Mouse (Mus musculus) forebrain, embryonic 10.5 days (tissue): Measurements from ENCODE around the gene C130074G19Rik. TPM values are rescaled to one million over a fixed set of nuclear protein-coding genes. Genes with fewer than 3 reads are reported as not detected.
A peak's percentile ranks its signal among the peaks of the same experiment; 100 is the strongest.

Experiments used
- DNase-seq: peaks from one replicate; pipeline ENCODE4 v3.0.0-alpha.2; 2017; ENCODE audit warnings: low spot score; ENCODE audit errors: extremely low spot score
- H3K27ac ChIP-seq: fragments of 300-500 bp; sonication (generic); 2 replicates; pipeline ENCODE4 v1.5.1; 2016; ENCODE audit warnings: mild to moderate bottlenecking
- H3K27me3 ChIP-seq: fragments of 300-500 bp; sonication (generic); 2 replicates; pipeline ENCODE4 v1.6.1; 2016; ENCODE audit warnings: mild to moderate bottlenecking; ENCODE audit not compliant: poor library complexity, severe bottlenecking
- H3K36me3 ChIP-seq: fragments of 300-500 bp; sonication (generic); replicated peaks from 2 replicates; pipeline ENCODE4 v1.6.1; 2016; ENCODE audit warnings: mild to moderate bottlenecking, moderate library complexity
- H3K4me1 ChIP-seq: fragments of 300-500 bp; sonication (generic); 2 replicates; pipeline ENCODE4 v1.6.1; 2016
- H3K4me3 ChIP-seq: fragments of 300-500 bp; sonication (generic); 2 replicates; pipeline ENCODE4 v1.5.1; 2016; ENCODE audit warnings: mild to moderate bottlenecking, moderate library complexity
- H3K9me3 ChIP-seq: fragments of 300-500 bp; sonication (generic); 2 replicates; pipeline ENCODE4 v1.6.1; 2016; ENCODE audit warnings: mild to moderate bottlenecking, moderate library complexity
- WGBS: fragments of 180-500 bp; shearing (Covaris S2); methylation state at CpG from one replicate; pipeline ENCODE4 v1.1.7; 2016; 5-methylcytosine and 5-hydroxymethylcytosine counted together
- polyA plus RNA-seq: library from polyadenylated mRNA; unstranded; fragments of >200 nt; fragmentation: Nextera tagmentation; extraction: Ambion mirVana; gene quantifications from 2 replicates; pipeline ENCODE4 v1.2.1, GENCODE M21; 2016

Gene C130074G19Rik
- 0.56 and 0.58 TPM in 2 replicates for polyA plus RNA-seq

DNA sequence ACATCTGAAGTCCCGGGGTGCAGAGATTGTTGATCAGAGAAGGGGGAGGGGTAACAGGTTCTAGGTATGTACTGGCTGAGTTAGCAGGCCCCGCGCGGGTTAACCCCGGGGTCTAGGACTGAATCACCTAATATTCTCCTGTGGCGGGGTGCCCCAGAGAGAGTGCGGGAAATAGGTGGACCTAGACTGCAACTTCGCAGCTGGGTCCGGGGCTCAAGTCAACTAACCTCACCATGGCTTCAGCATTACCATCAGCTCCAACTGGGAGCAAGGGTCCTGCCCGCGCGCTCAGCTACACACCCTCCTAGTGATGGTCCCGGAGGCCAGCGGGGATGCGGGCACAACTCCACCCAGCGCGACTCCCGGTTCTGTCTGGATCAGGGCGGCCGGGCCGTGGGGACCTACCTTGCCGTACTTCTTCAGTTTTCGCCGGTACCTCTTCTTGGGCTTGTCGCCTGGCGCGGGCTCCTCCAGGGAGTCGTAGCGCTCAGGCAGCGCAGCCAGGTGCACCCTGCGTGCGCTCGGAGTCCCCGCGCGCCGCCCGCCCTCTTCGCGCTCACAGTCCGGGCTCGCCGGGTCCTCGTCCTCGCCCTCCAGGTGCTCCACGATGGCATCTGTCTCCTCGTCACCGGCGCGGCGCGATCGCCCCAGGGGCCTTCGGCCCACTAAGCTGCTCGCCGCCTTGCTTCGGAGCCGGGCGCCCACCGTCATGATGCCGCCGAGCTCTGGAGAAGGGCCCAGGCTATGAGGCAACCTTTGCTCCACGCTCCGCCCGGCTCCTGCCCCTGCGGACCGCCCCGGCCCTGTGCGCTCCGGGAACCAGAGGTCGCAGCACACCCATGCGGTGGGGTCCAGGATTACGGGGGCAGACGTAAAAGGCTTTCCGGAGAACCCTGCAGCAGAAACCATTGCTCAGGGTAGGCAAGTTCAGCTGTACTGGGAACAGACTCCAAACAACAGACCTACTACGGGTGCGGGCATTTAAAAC lies at the start of gene C130074G19Rik:
C130074G19Rik (minus strand) TSS at position 938 of the 988 bp plus-strand sequence.
- no peaks in the 10 kb centered on the region for H3K9me3 ChIP-seq
- WGBS: 3% methylated on average over 77 of the region's 77 CpGs
- peaks cover 21% of the 10 kb centered on the region for H3K4me1 ChIP-seq
- H3K27ac ChIP-seq: peak within 1 kb of the TSS; percentile 69
- peak; percentile 49 for DNase-seq
- peaks cover 70% of the 10 kb centered on the region for H3K27me3 ChIP-seq
- peak within 1 kb of the TSS; percentile 60 for H3K4me3 ChIP-seq
- no peaks in the 10 kb centered on the region for H3K36me3 ChIP-seq

DNA sequence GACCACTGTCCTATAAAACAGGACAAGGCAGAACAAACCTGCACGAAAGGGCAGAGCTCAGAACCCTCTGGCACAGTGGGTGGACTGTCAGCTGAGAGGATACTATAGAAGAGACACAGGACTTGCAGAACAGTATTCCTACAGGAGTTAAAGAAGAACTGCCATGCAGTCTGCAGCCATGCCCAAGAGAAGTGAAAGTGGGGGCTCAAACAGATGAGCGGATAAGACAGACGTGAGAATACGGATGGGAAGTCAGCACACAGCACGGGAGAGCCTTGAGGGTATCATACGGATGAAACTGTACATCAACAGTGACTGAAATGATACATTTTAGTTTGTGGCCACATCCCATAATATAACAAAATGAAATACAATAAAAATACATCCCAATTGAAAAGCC lies 48.1 kb upstream of the C130074G19Rik start:
- Histone ChIP-seq H3K36me3 (peaks cover 26% of the 10 kb centered on the region), H3K27me3 (no peaks in the 10 kb centered on the region), H3K27ac (no peak overlapping the region), H3K9me3 (no peaks in the 10 kb centered on the region), H3K4me3 (no peak overlapping the region), H3K4me1 (no peaks in the 10 kb centered on the region)
- WGBS: 92% methylated on average over 6 of the region's 6 CpGs
- no peak for DNase-seq

DNA sequence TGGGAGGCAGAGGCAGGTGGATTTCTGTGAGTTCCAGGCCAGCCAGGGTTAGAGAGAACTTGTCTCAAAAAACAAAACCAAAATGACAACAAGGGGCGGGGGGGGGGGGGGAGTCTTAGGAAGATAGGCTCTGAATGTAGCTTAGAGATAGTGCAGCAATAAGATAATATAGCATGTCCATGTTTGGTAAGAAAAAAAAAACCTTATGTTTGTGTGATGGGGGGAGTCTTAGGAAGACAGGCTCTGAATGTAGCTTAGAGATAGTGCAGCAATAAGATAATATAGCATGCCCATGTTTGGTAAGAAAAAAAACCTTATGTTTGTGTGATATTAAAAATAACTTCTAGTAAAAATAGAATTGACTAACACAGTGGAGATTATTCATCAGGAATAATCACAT lies 45.4 kb upstream of the C130074G19Rik start:
- 86% methylated on average over 1 of the region's 1 CpGs for WGBS

DNA sequence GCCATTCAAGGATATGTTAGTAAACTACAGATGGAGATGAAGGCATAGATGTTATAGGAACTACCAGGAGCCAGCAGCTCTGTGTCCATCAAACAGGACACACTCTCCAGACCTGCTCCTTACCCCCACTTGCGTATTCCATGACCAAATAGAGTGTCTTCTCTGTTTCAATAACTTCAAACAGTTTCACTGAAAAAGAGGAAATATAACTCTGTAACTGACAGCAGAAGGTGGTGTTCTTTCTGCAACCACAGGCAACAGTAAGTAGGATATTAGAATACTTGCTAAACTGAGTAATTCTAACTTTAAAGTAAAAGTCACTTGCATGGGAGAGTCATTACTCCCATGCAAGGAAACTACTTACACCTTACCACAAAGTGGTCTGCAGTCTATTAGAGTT lies 44.9 kb upstream of the C130074G19Rik start:
- no peak for DNase-seq
- Histone ChIP-seq H3K4me1 (no peaks in the 10 kb centered on the region), H3K36me3 (peaks cover 34% of the 10 kb centered on the region), H3K27ac (no peak overlapping the region), H3K4me3 (no peak overlapping the region), H3K9me3 (no peaks in the 10 kb centered on the region), H3K27me3 (no peaks in the 10 kb centered on the region)
- WGBS: 94% methylated on average over 1 of the region's 1 CpGs

More for the DNA sequence above, 45.4 kb upstream of the C130074G19Rik start:
- H3K9me3 ChIP-seq: no peaks in the 10 kb centered on the region
- H3K4me1 ChIP-seq: no peaks in the 10 kb centered on the region
- no peak overlapping the region for H3K27ac ChIP-seq
- H3K36me3 ChIP-seq: peaks cover 30% of the 10 kb centered on the region
- no peak overlapping the region for H3K4me3 ChIP-seq
- DNase-seq: no peak
- no peaks in the 10 kb centered on the region for H3K27me3 ChIP-seq

DNA sequence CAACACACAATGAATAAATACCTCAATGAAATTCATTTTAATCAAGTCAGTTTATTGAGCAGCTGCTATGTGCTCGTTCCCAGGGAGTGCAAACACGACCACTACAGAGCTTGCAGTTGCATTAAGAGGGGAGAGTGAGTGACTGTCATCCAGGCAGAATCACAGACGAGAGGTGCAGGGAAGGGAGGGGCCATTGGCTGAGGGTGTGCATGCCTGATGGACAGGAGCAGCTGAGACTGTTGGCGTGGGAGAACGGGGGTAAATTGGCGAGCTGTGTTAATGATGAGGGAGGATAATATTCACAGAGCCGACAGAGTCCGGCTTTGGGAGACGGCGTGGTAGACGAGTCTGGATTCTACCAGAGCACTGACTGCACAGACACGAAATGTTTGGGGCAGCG lies 39.8 kb upstream of the C130074G19Rik start:
- no peaks in the 10 kb centered on the region for H3K27me3 ChIP-seq
- DNase-seq: no peak
- no peaks in the 10 kb centered on the region for H3K4me1 ChIP-seq
- peaks cover 59% of the 10 kb centered on the region for H3K36me3 ChIP-seq
- WGBS: 90% methylated on average over 13 of the region's 13 CpGs
- H3K27ac ChIP-seq: no peak overlapping the region
- H3K4me3 ChIP-seq: no peak overlapping the region
- H3K9me3 ChIP-seq: no peaks in the 10 kb centered on the region

DNA sequence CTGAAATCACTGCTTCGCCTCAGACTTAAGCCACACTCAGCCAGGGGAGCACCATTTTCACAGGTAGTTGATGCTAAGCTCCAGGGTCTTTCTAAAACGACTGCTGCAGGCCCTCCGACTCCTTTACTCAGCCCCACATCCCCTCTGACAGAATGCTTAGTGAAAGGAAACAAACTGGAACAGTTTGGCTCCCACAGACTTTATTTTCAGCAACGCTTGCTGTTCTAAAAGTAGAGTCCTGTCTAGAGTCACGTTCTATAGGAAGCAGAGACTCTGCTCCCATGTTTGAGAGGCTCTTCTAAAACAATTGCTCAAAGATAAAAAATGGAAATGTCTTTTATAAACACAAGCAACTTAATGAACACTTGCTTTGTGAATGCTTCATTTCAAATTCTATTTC lies 37.0 kb upstream of the C130074G19Rik start:
- Histone ChIP-seq H3K9me3 (no peaks in the 10 kb centered on the region), H3K36me3 (peaks cover 66% of the 10 kb centered on the region), H3K4me1 (no peaks in the 10 kb centered on the region), H3K27me3 (no peaks in the 10 kb centered on the region), H3K27ac (no peak overlapping the region), H3K4me3 (no peak overlapping the region)
- WGBS: 89% methylated on average over 5 of the region's 5 CpGs
- DNase-seq: no peak

DNA sequence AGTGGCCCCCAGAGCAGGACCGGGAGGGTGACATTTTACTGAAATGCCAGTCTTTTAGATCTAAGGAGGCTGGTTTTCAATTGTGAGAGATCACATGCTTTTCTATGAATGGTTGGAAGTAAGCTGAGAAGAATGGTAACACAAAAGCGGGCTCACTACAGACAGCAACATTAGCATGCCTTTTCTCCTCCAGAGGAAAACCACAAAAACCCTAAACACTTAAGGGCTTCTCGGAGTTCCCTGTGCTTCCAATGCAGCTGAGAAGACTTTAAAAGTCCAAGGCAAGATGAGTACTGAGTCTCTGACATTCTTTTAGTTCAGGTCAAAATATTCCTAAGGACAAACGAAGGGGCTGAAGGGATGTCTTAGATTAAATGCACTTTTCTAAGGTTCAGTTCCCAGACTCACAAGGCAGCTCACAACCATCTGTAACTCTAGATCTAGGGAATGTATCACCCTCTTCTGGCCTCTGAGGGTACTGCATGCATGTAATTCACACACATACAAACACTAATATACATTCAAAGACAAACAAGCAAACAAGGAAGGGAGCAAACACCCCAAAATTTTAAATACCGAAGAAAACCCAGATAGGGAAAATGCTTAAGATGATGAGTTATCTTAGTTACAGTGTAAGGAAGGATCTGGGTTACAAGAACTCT lies 35.3 kb upstream of the C130074G19Rik start:
- Histone ChIP-seq H3K4me3 (no peak overlapping the region), H3K4me1 (no peaks in the 10 kb centered on the region), H3K27me3 (no peaks in the 10 kb centered on the region), H3K27ac (no peak overlapping the region), H3K9me3 (no peaks in the 10 kb centered on the region), H3K36me3 (peaks cover 60% of the 10 kb centered on the region)
- 83% methylated on average over 5 of the region's 5 CpGs for WGBS
- DNase-seq: no peak

DNA sequence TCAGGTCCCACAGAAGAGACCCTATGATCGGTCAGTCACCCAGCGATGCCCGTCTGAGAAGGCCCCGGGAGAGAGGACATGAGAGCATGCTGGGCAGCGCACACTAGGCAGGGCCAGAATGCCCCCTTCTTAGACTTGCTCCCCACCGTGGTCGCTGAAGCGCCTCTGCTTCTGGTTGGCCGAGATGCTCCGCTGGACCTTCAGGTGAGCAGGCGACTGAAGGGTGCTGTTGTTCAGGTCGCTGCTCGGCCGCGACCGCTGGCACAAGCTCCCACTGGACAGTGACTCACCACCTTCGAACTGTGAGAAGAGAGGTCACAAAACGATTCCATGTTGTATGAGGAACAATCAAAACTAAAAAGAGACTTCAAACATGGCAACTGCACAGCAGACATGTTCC lies 29.3 kb upstream of the C130074G19Rik start:
- Histone ChIP-seq H3K27ac (no peak overlapping the region), H3K36me3 (peaks cover 76% of the 10 kb centered on the region), H3K4me1 (no peaks in the 10 kb centered on the region), H3K27me3 (no peaks in the 10 kb centered on the region), H3K9me3 (no peaks in the 10 kb centered on the region), H3K4me3 (no peak overlapping the region)
- 94% methylated on average over 18 of the region's 18 CpGs for WGBS
- no peak for DNase-seq

DNA sequence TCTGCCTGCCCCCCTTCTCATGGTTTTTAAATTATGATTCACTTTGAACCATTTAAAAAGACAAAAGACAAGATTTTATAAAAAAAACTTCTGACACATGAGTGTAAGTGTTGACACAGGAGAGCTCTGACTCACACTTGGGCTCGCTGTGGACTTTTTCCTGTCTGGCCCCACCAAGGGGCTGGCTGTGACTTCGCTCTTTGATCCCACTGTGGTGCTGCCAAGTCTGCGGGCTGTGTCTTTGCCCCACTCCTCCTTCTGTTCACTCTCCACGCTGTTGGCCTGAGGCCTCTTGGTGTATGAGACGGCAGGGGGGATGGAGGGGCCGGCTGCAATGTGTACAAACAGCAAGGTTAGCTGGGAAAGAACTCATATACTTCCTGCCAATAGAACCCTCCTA lies 28.8 kb upstream of the C130074G19Rik start:
- no peak for DNase-seq
- Histone ChIP-seq H3K36me3 (peaks cover 73% of the 10 kb centered on the region), H3K4me1 (no peaks in the 10 kb centered on the region), H3K27me3 (no peaks in the 10 kb centered on the region), H3K9me3 (no peaks in the 10 kb centered on the region), H3K4me3 (no peak overlapping the region), H3K27ac (no peak overlapping the region)
- WGBS: 90% methylated on average over 6 of the region's 6 CpGs

DNA sequence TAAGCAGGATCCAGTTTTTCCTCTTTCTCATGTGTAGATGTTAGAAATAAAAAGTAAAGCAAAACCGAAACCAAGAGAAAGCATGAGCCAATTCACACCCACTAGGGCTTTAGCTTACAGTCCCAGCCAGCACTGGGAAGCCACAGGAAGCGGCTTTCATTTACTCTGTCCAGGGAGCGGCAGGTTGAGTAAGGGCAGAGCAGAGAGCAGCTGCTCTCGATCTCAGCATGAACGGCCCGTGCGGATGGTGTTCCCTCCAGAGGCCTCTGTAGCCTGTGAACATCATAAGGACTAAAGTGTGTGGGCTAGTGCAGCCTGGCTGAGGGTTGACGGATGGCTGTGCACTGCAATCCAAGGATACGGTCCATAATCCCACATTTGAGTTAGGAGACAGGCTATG lies 25.5 kb upstream of the C130074G19Rik start:
- Histone ChIP-seq H3K4me1 (peaks cover 7% of the 10 kb centered on the region; the same call in 1 of the 2 replicates), H3K4me3 (no peak overlapping the region), H3K36me3 (peaks cover 79% of the 10 kb centered on the region), H3K9me3 (no peaks in the 10 kb centered on the region), H3K27me3 (no peaks in the 10 kb centered on the region), H3K27ac (no peak overlapping the region)
- 89% methylated on average over 9 of the region's 9 CpGs for WGBS
- DNase-seq: no peak

DNA sequence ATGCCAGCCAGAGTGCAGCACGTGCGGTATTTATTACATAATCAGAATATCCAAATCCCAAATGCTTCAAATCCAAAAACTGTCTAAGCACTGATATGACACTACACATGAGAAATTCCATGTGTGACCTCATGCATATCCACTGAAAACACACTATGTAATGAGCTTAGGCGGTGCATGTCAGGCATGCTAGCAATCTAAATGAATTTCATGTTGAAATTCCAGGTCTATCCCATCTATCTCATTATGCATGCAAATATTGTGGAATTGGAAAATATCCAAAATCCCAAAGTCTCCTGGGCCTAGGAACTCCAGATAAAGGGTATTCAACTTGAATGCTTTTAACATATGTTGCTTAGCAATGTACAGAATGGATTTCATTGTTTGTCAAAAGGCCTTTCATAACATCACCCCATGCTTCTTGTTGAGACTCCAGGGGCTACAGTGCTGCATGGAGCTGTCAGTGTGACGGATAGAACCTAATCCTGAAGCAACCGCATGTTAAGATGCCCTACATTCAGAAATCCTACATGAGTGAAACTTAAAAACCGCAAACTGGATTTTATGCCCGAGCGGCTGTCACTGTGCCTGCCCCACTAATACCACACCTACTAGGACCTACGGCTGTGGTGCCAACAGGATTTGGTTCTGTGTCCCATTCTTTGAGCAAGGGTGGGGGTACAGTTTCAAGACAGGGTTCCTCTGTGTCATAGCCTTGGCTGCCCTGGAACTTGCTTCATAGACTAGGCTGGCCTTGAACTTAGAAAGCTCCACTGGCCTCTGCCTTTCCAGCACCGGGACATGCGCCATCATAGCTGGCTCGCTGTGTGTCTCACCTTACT lies 23.1 kb upstream of the C130074G19Rik start:
- WGBS: 94% methylated on average over 12 of the region's 12 CpGs
- Histone ChIP-seq H3K9me3 (no peaks in the 10 kb centered on the region), H3K4me1 (peaks cover 7% of the 10 kb centered on the region; the same call in 1 of the 2 replicates), H3K27ac (0 out of 2 replicates have a peak overlapping the region, but pooled peaks have one; percentile 25), H3K4me3 (no peak overlapping the region), H3K27me3 (no peaks in the 10 kb centered on the region), H3K36me3 (peaks cover 64% of the 10 kb centered on the region)
- DNase-seq: no peak

DNA sequence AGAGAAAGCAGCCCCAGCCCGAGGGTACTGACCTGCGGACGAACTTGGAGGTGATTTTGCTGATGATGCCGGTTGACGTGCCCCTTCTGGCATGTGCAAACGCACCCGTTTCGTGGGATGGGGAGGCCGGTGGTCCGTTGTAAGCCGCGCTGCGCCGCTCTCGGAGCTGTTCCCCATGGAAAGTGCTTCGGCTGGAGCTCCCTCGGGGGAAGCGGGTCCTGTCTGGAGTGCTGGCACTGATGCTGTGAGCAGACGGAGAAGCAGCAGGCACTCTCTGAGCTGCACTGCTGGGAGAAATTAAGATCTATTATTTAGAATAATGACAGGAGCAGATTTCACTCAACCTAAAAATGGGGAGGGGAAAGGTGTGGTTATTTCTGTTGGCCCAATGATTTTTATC lies 22.4 kb upstream of the C130074G19Rik start:
- H3K27ac ChIP-seq: no peak overlapping the region
- WGBS: 89% methylated on average over 19 of the region's 19 CpGs
- H3K36me3 ChIP-seq: peaks cover 62% of the 10 kb centered on the region

More for the DNA sequence above, 22.4 kb upstream of the C130074G19Rik start:
- Histone ChIP-seq H3K27me3 (no peaks in the 10 kb centered on the region), H3K4me3 (no peak overlapping the region), H3K4me1 (peaks cover 7% of the 10 kb centered on the region; the same call in 1 of the 2 replicates), H3K9me3 (no peaks in the 10 kb centered on the region)
- no peak for DNase-seq
